Mouse (Mus musculus) myocyte (in vitro differentiated cells): ENCODE measurements around the gene Ddx58. TPM values are rescaled to one million over a fixed set of nuclear protein-coding genes. Genes with fewer than 3 reads are reported as not detected.

Experiments
- H3K27me3 ChIP-seq: one replicate; pipeline ENCODE4 v1.6.1; 2011; ENCODE audit not compliant: control insufficient read depth, insufficient read depth, insufficient read length
- H3K36me3 ChIP-seq: one replicate; pipeline ENCODE4 v1.6.1; 2011; ENCODE audit not compliant: control insufficient read depth, insufficient read depth
- H3K4me2 ChIP-seq: one replicate; pipeline ENCODE4 v1.6.1; 2011; ENCODE audit warnings: low read depth, control low read depth
- H3K4me3 ChIP-seq: one replicate; pipeline ENCODE4 v1.5.1; 2011; ENCODE audit warnings: mild to moderate bottlenecking, control low read depth, moderate library complexity
- H3K79me2 ChIP-seq: one replicate; pipeline ENCODE4 v1.6.1; 2011; ENCODE audit not compliant: control insufficient read depth, insufficient read depth
- H3ac ChIP-seq: one replicate; pipeline ENCODE4 v1.6.1; 2011; ENCODE audit not compliant: control insufficient read depth, insufficient read length
- CEBPB ChIP-seq: IDR thresholded peaks from 2 replicates; pipeline ENCODE4 v1.6.1; 2011; ENCODE audit warnings: mild to moderate bottlenecking, moderate library complexity; ENCODE audit not compliant: poor library complexity, insufficient read depth, severe bottlenecking
- E2F4 ChIP-seq: IDR thresholded peaks from one replicate; pipeline ENCODE4 v1.6.1; 2011; ENCODE audit warnings: mild to moderate bottlenecking, control low read depth, moderate library complexity; ENCODE audit not compliant: insufficient read depth
- MAX ChIP-seq: IDR thresholded peaks from one replicate; pipeline ENCODE4 v1.6.1; 2011; ENCODE audit warnings: low read depth, mild to moderate bottlenecking, control low read depth
- MYOD1 ChIP-seq, 3 experiments: IDR thresholded peaks; one replicate each; pipeline ENCODE4 v1.6.1; 2011; ENCODE audit warnings: control low read depth in 2 of 3, low read depth in 2 of 3, mild to moderate bottlenecking in 2 of 3, moderate library complexity in 1 of 3; ENCODE audit not compliant: insufficient read length in 2 of 3, control insufficient read depth in 1 of 3
- MYOG ChIP-seq, 3 experiments: IDR thresholded peaks; one replicate each; pipeline ENCODE4 v1.6.1; 2011; ENCODE audit warnings: control low read depth in 2 of 3, low read depth in 2 of 3, mild to moderate bottlenecking in 2 of 3; ENCODE audit not compliant: insufficient read length in 2 of 3, control insufficient read depth in 1 of 3, insufficient read depth in 1 of 3
- POLR2A ChIP-seq: IDR thresholded peaks from one replicate; pipeline ENCODE4 v1.6.1; 2011; ENCODE audit warnings: low read depth, mild to moderate bottlenecking, control low read depth, moderate library complexity; ENCODE audit not compliant: insufficient read length
- POLR2AphosphoS2 ChIP-seq: IDR thresholded peaks from one replicate; pipeline ENCODE4 v1.6.1; 2011; ENCODE audit warnings: low read depth, control low read depth; ENCODE audit not compliant: insufficient read length
- REST ChIP-seq: IDR thresholded peaks from one replicate; pipeline ENCODE4 v1.6.1; 2011; ENCODE audit warnings: mild to moderate bottlenecking, control low read depth, moderate library complexity; ENCODE audit not compliant: insufficient read depth, insufficient read length
- SRF ChIP-seq: IDR thresholded peaks from one replicate; pipeline ENCODE4 v1.6.1; 2011; ENCODE audit warnings: low read depth; ENCODE audit not compliant: control insufficient read depth, insufficient read length
- TCF12 ChIP-seq: IDR thresholded peaks from one replicate; pipeline ENCODE4 v1.6.1; 2011; ENCODE audit warnings: mild to moderate bottlenecking, control low read depth; ENCODE audit not compliant: poor library complexity, insufficient read depth, severe bottlenecking
- TCF3 ChIP-seq: IDR thresholded peaks from one replicate; pipeline ENCODE4 v1.6.1; 2011; ENCODE audit warnings: low read depth, control low read depth; ENCODE audit not compliant: insufficient read length
- USF1 ChIP-seq: IDR thresholded peaks from one replicate; pipeline ENCODE4 v1.6.1; 2011; ENCODE audit warnings: low read depth, mild to moderate bottlenecking, control low read depth, moderate library complexity
- polyA plus RNA-seq: library from polyadenylated mRNA; unstranded; fragments of >200 nt; fragmentation: generic; extraction: Trizol; gene quantifications from one replicate; pipeline ENCODE4 v1.2.1, GENCODE M21; 2012; ENCODE audit warnings: missing spikeins

Gene Ddx58
- polyA plus RNA-seq, 1 experiment, result 4.1 TPM

DNA sequence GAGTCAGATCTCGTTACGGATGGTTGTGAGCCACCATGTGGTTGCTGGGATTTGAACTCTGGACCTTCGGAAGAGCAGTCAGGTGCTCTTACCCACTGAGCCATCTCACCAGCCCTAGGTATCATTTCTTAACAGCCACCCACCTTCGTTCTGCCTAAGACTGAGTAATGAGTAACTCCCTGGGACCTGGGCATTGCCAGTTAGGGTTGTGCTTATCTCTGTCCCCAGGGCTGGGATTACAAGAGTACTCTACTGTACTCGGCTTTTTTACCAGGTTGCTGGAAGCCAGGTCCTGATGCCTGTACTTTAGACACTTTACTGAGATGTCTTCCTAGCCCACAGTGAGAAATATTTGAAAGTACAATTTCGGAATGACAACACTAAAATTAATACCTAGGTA lies 27.5 kb downstream of the Ddx58 start:
- Histone ChIP-seq H3K79me2 (no peaks in the 10 kb centered on the region), H3K27me3 (no peaks in the 10 kb centered on the region), H3ac (no peak overlapping the region), H3K36me3 (no peaks in the 10 kb centered on the region), H3K4me2 (no peak overlapping the region), H3K4me3 (no peak overlapping the region)
- no peak for TF ChIP-seq POLR2AphosphoS2
- TF ChIP-seq REST, result no peak
- no peak for TF ChIP-seq TCF3
- no peak for TF ChIP-seq MYOD1 (IDR thresholded peaks at IDR 0.05; ENCODE audit: control insufficient read depth in 1 of 3, insufficient read length in 2 of 3, low read depth in 2 of 3)
- TF ChIP-seq TCF12, result no peak
- no peak for TF ChIP-seq MAX
- TF ChIP-seq CEBPB, result no peak
- no peak for TF ChIP-seq SRF
- no peak for TF ChIP-seq E2F4
- no peak for TF ChIP-seq MYOG (IDR thresholded peaks at IDR 0.05; ENCODE audit: control insufficient read depth in 1 of 3, insufficient read depth in 1 of 3, insufficient read length in 2 of 3, low read depth in 2 of 3)
- no peak for TF ChIP-seq USF1
- TF ChIP-seq POLR2A, result no peak

DNA sequence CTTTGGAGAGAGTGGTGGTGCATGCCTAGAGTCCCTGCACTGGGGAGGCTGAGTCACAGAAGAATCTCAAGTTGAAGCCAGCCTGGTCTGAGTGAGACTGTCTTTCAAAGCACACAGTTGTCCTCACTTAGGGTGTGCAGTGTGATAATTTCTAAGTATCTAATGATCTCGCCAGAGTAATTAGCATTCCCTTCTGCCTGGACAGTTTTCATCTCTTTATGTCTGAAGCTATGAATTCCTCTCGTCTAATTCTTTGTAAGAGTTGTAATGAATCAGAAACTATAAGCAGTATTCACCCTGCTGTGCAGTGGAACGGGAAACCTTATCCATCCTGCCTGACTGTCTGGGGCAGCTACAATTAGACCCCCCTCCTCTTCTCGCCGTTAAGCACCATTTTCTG lies 31.9 kb downstream of the Ddx58 start:
- Histone ChIP-seq H3K36me3 (no peaks in the 10 kb centered on the region), H3K4me2 (no peak overlapping the region), H3K4me3 (no peak overlapping the region), H3K79me2 (no peaks in the 10 kb centered on the region), H3ac (no peak overlapping the region), H3K27me3 (no peaks in the 10 kb centered on the region)
- no peak for TF ChIP-seq REST
- TF ChIP-seq MYOG (IDR thresholded peaks at IDR 0.05; ENCODE audit: control insufficient read depth in 1 of 3, insufficient read depth in 1 of 3, insufficient read length in 2 of 3, low read depth in 2 of 3), result no peak
- no peak for TF ChIP-seq POLR2AphosphoS2
- TF ChIP-seq E2F4, result no peak

DNA sequence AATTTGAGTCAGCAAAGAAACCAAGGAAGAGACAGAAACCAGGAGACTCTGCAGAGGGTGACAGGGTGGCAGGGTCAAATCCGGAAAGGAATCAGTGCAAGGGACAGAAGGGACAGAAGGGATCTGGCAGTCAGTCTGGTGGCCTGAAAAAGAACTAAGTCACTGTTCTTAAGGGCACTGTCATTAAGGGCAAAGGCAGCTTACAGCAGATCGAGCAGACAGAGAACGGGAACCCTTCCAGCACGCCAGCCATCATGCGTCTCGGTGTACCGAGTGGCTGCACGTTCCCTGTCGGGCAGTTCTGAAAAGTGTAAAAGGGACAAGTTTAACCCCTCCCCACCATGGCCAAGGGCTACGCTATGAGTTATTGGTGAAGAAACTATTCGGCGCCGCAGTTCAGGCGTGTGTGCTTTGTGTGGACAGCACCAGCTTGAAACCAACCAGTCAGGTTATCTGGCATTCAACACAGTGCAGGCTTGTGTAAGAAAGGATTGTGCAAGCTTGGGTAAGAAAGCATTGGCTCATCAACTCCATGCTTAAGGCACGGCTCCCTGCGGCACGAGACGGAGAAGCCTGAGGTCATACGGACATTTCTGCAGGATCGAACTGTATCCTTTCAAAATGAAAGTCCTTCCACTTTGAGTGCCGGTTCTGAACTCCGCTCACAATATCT lies 34.3 kb downstream of the Ddx58 start:
- H3K4me2 ChIP-seq, result no peak overlapping the region
- H3K27me3 ChIP-seq, result no peaks in the 10 kb centered on the region
- H3K79me2 ChIP-seq, result no peaks in the 10 kb centered on the region
- H3K4me3 ChIP-seq, result no peak overlapping the region
- TF ChIP-seq SRF, result no peak
- no peak for TF ChIP-seq CEBPB
- no peak for TF ChIP-seq MYOD1 (IDR thresholded peaks at IDR 0.05; ENCODE audit: control insufficient read depth in 1 of 3, insufficient read length in 2 of 3, low read depth in 2 of 3)
- TF ChIP-seq USF1, result no peak
- no peak for TF ChIP-seq POLR2A
- no peak for TF ChIP-seq E2F4
- no peak for TF ChIP-seq TCF12
- no peak for TF ChIP-seq TCF3
- TF ChIP-seq REST, result no peak
- no peak for TF ChIP-seq MAX
- no peak for TF ChIP-seq POLR2AphosphoS2
- no peak for TF ChIP-seq MYOG (IDR thresholded peaks at IDR 0.05; ENCODE audit: control insufficient read depth in 1 of 3, insufficient read depth in 1 of 3, insufficient read length in 2 of 3, low read depth in 2 of 3)
- no peaks in the 10 kb centered on the region for H3K36me3 ChIP-seq
- H3ac ChIP-seq, result no peak overlapping the region

DNA sequence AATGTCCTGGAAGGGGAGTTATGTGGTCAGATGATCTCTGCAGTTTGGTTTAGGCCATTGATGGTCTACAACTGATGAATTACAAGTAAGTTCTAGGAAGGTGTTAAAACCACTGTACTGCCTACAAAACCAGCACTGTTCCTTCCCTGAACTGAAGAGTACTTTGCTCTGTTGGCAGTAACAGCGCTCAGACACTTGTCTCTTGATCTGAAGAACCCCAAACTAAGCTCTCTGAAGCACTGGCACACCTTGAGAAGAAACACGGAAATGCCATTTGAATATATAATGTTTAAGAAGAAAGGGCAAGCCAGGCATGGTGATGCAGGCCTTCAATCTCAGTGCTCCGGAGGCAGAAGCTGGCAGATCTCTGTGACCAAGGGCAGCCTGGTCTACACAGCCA lies 35.3 kb downstream of the Ddx58 start:
- no peak overlapping the region for H3K4me2 ChIP-seq
- H3K27me3 ChIP-seq, result no peaks in the 10 kb centered on the region
- H3K4me3 ChIP-seq, result no peak overlapping the region
- no peaks in the 10 kb centered on the region for H3K79me2 ChIP-seq
- H3ac ChIP-seq, result no peak overlapping the region
- no peak for TF ChIP-seq CEBPB
- no peak for TF ChIP-seq MAX
- TF ChIP-seq MYOG (IDR thresholded peaks at IDR 0.05; ENCODE audit: control insufficient read depth in 1 of 3, insufficient read depth in 1 of 3, insufficient read length in 2 of 3, low read depth in 2 of 3), result no peak
- no peak for TF ChIP-seq MYOD1 (IDR thresholded peaks at IDR 0.05; ENCODE audit: control insufficient read depth in 1 of 3, insufficient read length in 2 of 3, low read depth in 2 of 3)
- no peak for TF ChIP-seq E2F4
- no peak for TF ChIP-seq POLR2AphosphoS2
- TF ChIP-seq SRF, result no peak
- TF ChIP-seq USF1, result no peak
- TF ChIP-seq REST, result no peak
- TF ChIP-seq POLR2A, result no peak
- TF ChIP-seq TCF3, result no peak
- peaks cover 3% of the 10 kb centered on the region for H3K36me3 ChIP-seq

DNA sequence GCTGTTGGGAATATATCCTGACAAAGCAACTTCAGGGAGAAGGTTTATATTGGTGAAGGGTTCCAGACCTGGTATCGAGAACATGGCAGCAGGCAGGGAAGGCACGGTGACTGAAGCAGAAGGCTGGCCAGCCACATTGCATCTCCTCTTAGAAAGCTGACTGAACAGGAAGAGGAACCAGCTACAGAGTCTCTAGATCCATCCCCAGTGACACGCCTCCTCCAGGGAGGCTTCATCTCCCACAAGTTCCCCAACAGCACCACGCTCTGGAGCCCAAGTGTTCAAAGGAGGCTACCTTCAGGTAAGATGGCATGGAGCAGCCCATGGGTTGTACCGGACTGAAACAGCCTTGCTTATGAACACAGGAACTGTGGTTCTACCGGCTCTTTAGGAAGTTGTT lies 37.4 kb downstream of the Ddx58 start:
- Histone ChIP-seq H3K4me2 (no peak overlapping the region), H3ac (no peak overlapping the region), H3K4me3 (no peak overlapping the region), H3K27me3 (no peaks in the 10 kb centered on the region), H3K36me3 (peaks cover 7% of the 10 kb centered on the region), H3K79me2 (no peaks in the 10 kb centered on the region)
- TF ChIP-seq POLR2A, result no peak
- TF ChIP-seq MYOD1 (IDR thresholded peaks at IDR 0.05; ENCODE audit: control insufficient read depth in 1 of 3, insufficient read length in 2 of 3, low read depth in 2 of 3), result no peak
- no peak for TF ChIP-seq TCF3
- no peak for TF ChIP-seq USF1
- TF ChIP-seq CEBPB, result no peak
- TF ChIP-seq POLR2AphosphoS2, result no peak
- no peak for TF ChIP-seq MYOG (IDR thresholded peaks at IDR 0.05; ENCODE audit: control insufficient read depth in 1 of 3, insufficient read depth in 1 of 3, insufficient read length in 2 of 3, low read depth in 2 of 3)
- TF ChIP-seq E2F4, result no peak
- TF ChIP-seq REST, result no peak
- no peak for TF ChIP-seq TCF12
- no peak for TF ChIP-seq MAX
- TF ChIP-seq SRF, result no peak
